Mouse (Mus musculus) CH12.LX (cell line): ENCODE results near the gene Zfp382. TPM values are rescaled to one million over a fixed set of nuclear protein-coding genes. Genes with fewer than 3 reads are reported as not detected.

Experiments used
- DNase-seq: peaks from one replicate; pipeline ENCODE4 v3.0.0-alpha.2; 2013; ENCODE audit errors: extremely low read depth
- H3K27ac ChIP-seq: 2 replicates; pipeline ENCODE4 v1.5.1; 2012; ENCODE audit warnings: low read depth, mild to moderate bottlenecking, control low read depth, moderate library complexity; ENCODE audit not compliant: insufficient read depth
- H3K27me3 ChIP-seq: replicated peaks from 2 replicates; pipeline ENCODE3; 2012; ENCODE audit warnings: inconsistent platforms
- H3K36me3 ChIP-seq, 2 experiments: replicated peaks in 1 of 2; 2 replicates each; pipeline versions ENCODE3 to v1.6.1; 2012; ENCODE audit warnings: inconsistent platforms in 1 of 2, low read length in 1 of 2, mild to moderate bottlenecking in 1 of 2, mixed read lengths in 1 of 2, moderate library complexity in 1 of 2; ENCODE audit not compliant: control insufficient read depth in 1 of 2, insufficient read depth in 1 of 2
- H3K4me1 ChIP-seq, 2 experiments: 2 replicates each; pipeline ENCODE4 v1.6.1; 2012; ENCODE audit warnings: inconsistent platforms in 1 of 2, moderate library complexity in 1 of 2; ENCODE audit not compliant: insufficient read depth in 2 of 2, control insufficient read depth in 1 of 2
- H3K4me2 ChIP-seq: 2 replicates; pipeline ENCODE4 v1.6.1; 2012; ENCODE audit warnings: low read depth, mild to moderate bottlenecking, control low read depth; ENCODE audit not compliant: poor library complexity, insufficient read depth, severe bottlenecking
- H3K4me3 ChIP-seq, 3 experiments: fragments of 150-350 bp in 1 of 3; sonication (generic) in 1 of 3; replicated peaks in 1 of 3; 2 replicates each; pipeline versions ENCODE3 to v1.5.1; 2011 to 2012; ENCODE audit warnings: low read depth in 2 of 3, low read length in 2 of 3, mild to moderate bottlenecking in 2 of 3, moderate library complexity in 2 of 3, control low read depth in 1 of 3, improper control_type of control experiment in 1 of 3, inconsistent platforms in 1 of 3, mixed read lengths in 1 of 3; ENCODE audit not compliant: poor library complexity in 1 of 3
- H3K79me2 ChIP-seq: replicated peaks from 2 replicates; pipeline ENCODE4 v1.6.1; 2012; ENCODE audit warnings: mild to moderate bottlenecking, moderate library complexity; ENCODE audit not compliant: control insufficient read depth, poor library complexity, insufficient read depth, severe bottlenecking; ENCODE audit errors: extremely low read depth
- H3K9ac ChIP-seq: 2 replicates; pipeline ENCODE4 v1.6.1; 2012; ENCODE audit warnings: low read depth, mild to moderate bottlenecking, control low read depth, moderate library complexity; ENCODE audit not compliant: insufficient read depth
- H3K9me3 ChIP-seq: replicated peaks from 2 replicates; pipeline ENCODE3; 2012; ENCODE audit warnings: low read length, inconsistent platforms, mixed read lengths
- BHLHE40 ChIP-seq: IDR thresholded peaks from 2 replicates; pipeline ENCODE4 v1.6.1; 2011; ENCODE audit warnings: mild to moderate bottlenecking, low read depth, low read length, improper control_type of control experiment
- CHD2 ChIP-seq: IDR thresholded peaks from 2 replicates; pipeline ENCODE4 v1.6.1; 2011; ENCODE audit warnings: low read length, improper control_type of control experiment
- ELF1 ChIP-seq: IDR thresholded peaks from 2 replicates; pipeline ENCODE4 v1.6.1; 2014; ENCODE audit warnings: low read depth, mild to moderate bottlenecking, inconsistent platforms, low read length, improper control_type of control experiment
- ETS1 ChIP-seq: conservative IDR thresholded peaks from 2 replicates; pipeline ENCODE4 v1.6.1; 2012; ENCODE audit warnings: low read depth, mild to moderate bottlenecking, inconsistent platforms, low read length, improper control_type of control experiment, moderate library complexity
- GABPA ChIP-seq: IDR thresholded peaks from 2 replicates; pipeline ENCODE4 v1.6.1; 2012; ENCODE audit warnings: low read depth, low read length, improper control_type of control experiment, inconsistent platforms; ENCODE audit not compliant: insufficient replicate concordance
- KAT2A ChIP-seq: IDR thresholded peaks from 2 replicates; pipeline ENCODE4 v1.6.1; 2012; ENCODE audit warnings: low read length, improper control_type of control experiment, inconsistent platforms; ENCODE audit not compliant: insufficient replicate concordance
- MAFK ChIP-seq: IDR thresholded peaks from 2 replicates; pipeline ENCODE4 v1.6.1; 2011; ENCODE audit warnings: low read length, improper control_type of control experiment; ENCODE audit not compliant: insufficient replicate concordance
- MAX ChIP-seq: IDR thresholded peaks from 2 replicates; pipeline ENCODE4 v1.6.1; 2011; ENCODE audit warnings: low read length, improper control_type of control experiment
- MAZ ChIP-seq: IDR thresholded peaks from 2 replicates; pipeline ENCODE4 v1.6.1; 2012; ENCODE audit warnings: low read depth, mild to moderate bottlenecking, inconsistent platforms, low read length, improper control_type of control experiment, moderate library complexity
- MEF2A ChIP-seq: IDR thresholded peaks from 2 replicates; pipeline ENCODE4 v1.6.1; 2014; ENCODE audit warnings: low read depth, mild to moderate bottlenecking, inconsistent platforms, low read length, improper control_type of control experiment, borderline replicate concordance
- MXI1 ChIP-seq: IDR thresholded peaks from 2 replicates; pipeline ENCODE4 v1.6.1; 2011; ENCODE audit warnings: mild to moderate bottlenecking, low read depth, low read length, improper control_type of control experiment
- NRF1 ChIP-seq: IDR thresholded peaks from 2 replicates; pipeline ENCODE4 v1.6.1; 2014; ENCODE audit warnings: low read depth, mild to moderate bottlenecking, inconsistent platforms, low read length, improper control_type of control experiment, moderate library complexity
- POLR2AphosphoS2 ChIP-seq: IDR thresholded peaks from 2 replicates; pipeline ENCODE4 v1.6.1; 2011; ENCODE audit warnings: low read depth, low read length, improper control_type of control experiment
- USF1 ChIP-seq: IDR thresholded peaks from 2 replicates; pipeline ENCODE4 v1.6.1; 2014; ENCODE audit warnings: low read depth, mild to moderate bottlenecking, inconsistent platforms, low read length, improper control_type of control experiment
- ZNF384 ChIP-seq: IDR thresholded peaks from 2 replicates; pipeline ENCODE4 v1.6.1; 2012; ENCODE audit warnings: low read depth, low read length, improper control_type of control experiment, inconsistent platforms
- dilution Hi-C: fragments of 300-500 bp; cut with MboI; formaldehyde crosslinking; loops from 2 replicates; pipeline ENCODE4 v1.14.3; 2020; ENCODE audit warnings: low sequenced_read_pairs; ENCODE audit not compliant: extremely low pct_unique_long_range_greater_than_20kb, extremely low pct_ligation_motif_present
- in situ Hi-C: fragments of 300-500 bp; cut with MboI; formaldehyde crosslinking; loops from 3 replicates; pipeline ENCODE4 v1.14.3; 2019; ENCODE audit warnings: low sequenced_read_pairs, low pct_ligation_motif_present, low pct_unique_long_range_greater_than_20kb, mixed read lengths
- polyA plus RNA-seq: library from polyadenylated mRNA; unstranded; fragments of >175 nt; gene quantifications from 2 replicates; pipeline ENCODE4 v1.2.1, GENCODE M21; 2012; ENCODE audit warnings: low read depth; ENCODE audit not compliant: insufficient read length
- total RNA-seq, 2 experiments: library from RNA; depleted of rRNA; stranded (reverse); fragments of 300-350 nt in 1 of 2; fragments of >200 nt in 1 of 2; gene quantifications; 2 replicates each; pipeline ENCODE4 v1.2.3; 2012 to 2014

Zfp382 gene
- total and polyA plus RNA-seq, 3 experiments = 3.3 to 4.7 (median 4.7) TPM

DNA sequence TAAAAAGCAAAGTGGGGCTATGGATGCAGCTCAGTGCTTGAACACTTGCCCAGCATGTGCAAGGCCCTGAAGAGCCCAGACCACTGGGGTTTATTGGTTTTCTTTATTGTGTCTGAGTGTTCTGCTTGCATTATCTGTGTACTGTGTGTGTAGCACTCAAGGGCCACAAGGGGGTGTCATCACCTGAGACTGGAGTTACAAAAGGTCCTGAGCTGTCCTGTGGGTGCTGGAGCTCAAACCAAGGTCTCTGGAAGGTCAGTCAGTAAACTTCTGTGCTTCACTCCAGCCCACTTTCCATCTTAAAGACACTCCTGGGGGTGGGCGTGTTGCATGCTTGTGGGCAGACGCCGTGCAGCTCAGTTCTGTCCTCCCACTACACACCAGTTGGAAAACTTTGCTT is 33.8 kb downstream of the Zfp382 start:
- Histone ChIP-seq H3K79me2 (no peaks in the 10 kb centered on the region; the same call in 1 of the 2 replicates), H3K4me2 (no peak overlapping the region), H3K9me3 (peaks cover 79% of the 10 kb centered on the region), H3K27me3 (no peaks in the 10 kb centered on the region), H3K4me1 (no peaks in the 10 kb centered on the region), H3K36me3 (peaks cover 30 to 71% of the 10 kb centered on the region in 2 experiments), H3K9ac (no peak overlapping the region), H3K4me3 (no peak overlapping the region), H3K27ac (no peak overlapping the region)
- no peak for DNase-seq
- in situ Hi-C loops = no loop called here
- dilution Hi-C loops = no loop called here
- TF ChIP-seq MXI1 = no peak
- TF ChIP-seq ZNF384 = no peak

- in situ Hi-C loops (no loop called here), dilution Hi-C loops (no loop called here)
- peaks cover 0 to 6% of the 10 kb centered on the region in 2 experiments; a peak in 1 of 4 replicates for H3K4me1 ChIP-seq
- no peak overlapping the region for H3K27ac ChIP-seq
- H3K27me3 ChIP-seq = no peaks in the 10 kb centered on the region
- no peak overlapping the region for H3K4me3 ChIP-seq
- peaks cover 68 to 94% of the 10 kb centered on the region in 2 experiments for H3K36me3 ChIP-seq
- no peak overlapping the region for H3K4me2 ChIP-seq
- TF ChIP-seq MXI1 = no peak
- TF ChIP-seq POLR2AphosphoS2 = no peak
- no peak for TF ChIP-seq KAT2A
- no peak for TF ChIP-seq MEF2A
- no peak for TF ChIP-seq CHD2
- no peak for TF ChIP-seq NRF1
- TF ChIP-seq MAFK = no peak
- TF ChIP-seq ETS1 = no peak
- TF ChIP-seq GABPA = no peak
- TF ChIP-seq USF1 = no peak
- TF ChIP-seq MAZ = no peak
- TF ChIP-seq BHLHE40 = no peak
- TF ChIP-seq ELF1 = no peak
- TF ChIP-seq MAX = no peak
- no peak for DNase-seq
- no peak overlapping the region for H3K9ac ChIP-seq
- H3K9me3 ChIP-seq = peaks cover 88% of the 10 kb centered on the region
- H3K79me2 ChIP-seq = peaks cover 58% of the 10 kb centered on the region
Measured at GRCm38 (mm10) chr7:30163113-30163512, 41.4 kb downstream of the Zfp382 start.
